In genomic region chr7:80027636-80028417, GRCm38 (mm10) we compare ENCODE assay signal across 8 mouse cellular contexts. TPM values are rescaled to one million over a fixed set of nuclear protein-coding genes. Genes with fewer than 3 reads are reported as not detected.
A peak's percentile ranks its signal among the peaks of the same experiment; 100 is the strongest.
DNase-seq lines count a peak whose midpoint lies in the region; ATAC-seq and TF ChIP-seq lines count a peak whose summit lies in the region.

No protein-coding gene starts in this region.

- peak overlapping the region; percentile 73; the same call in 1 of the 2 replicates for H3K27ac ChIP-seq in forebrain, embryonic 13.5 days
- peak overlapping the region; percentile 89; the same call in 1 of the 2 replicates for H3K27ac ChIP-seq in intestine, embryonic 14.5 days (ENCODE audit: low read depth)
- peak overlapping the region; percentile 93 for H3K27ac ChIP-seq in liver, embryonic 15.5 days (replicated peaks)
- peak overlapping the region; percentile 52; the same call in 1 of the 2 replicates for H3K27ac ChIP-seq in olfactory bulb, adult 2 months (ENCODE audit: insufficient read depth, low read depth, low read length)

- ATAC-seq in forebrain, embryonic 13.5 days, result no peak
- no peak for ATAC-seq in intestine, embryonic 14.5 days (replicated peaks; ENCODE audit: low FRiP score, low TSS enrichment, low read depth)
- no peak for ATAC-seq in liver, embryonic 15.5 days (ENCODE audit: insufficient read depth)
- ATAC-seq in megakaryocyte progenitor cell, adult 5-6 weeks (replicated peaks; ENCODE audit: poor library complexity), result no peak

- 3% methylated on average over 23 of the region's 23 CpGs for WGBS in forebrain, embryonic 13.5 days
- WGBS in intestine, embryonic 14.5 days, result 10% methylated on average over 23 of the region's 23 CpGs
- WGBS in liver, embryonic 15.5 days (ENCODE audit: insufficient replicate concordance), result 4% methylated on average over 23 of the region's 23 CpGs
- WGBS in olfactory bulb, adult 2 months, result 16% methylated on average over 23 of the region's 23 CpGs

- peak overlapping the region; percentile 89 for H3K4me2 ChIP-seq in forebrain, embryonic 13.5 days
- H3K4me2 ChIP-seq in intestine, embryonic 14.5 days (ENCODE audit: low read length), result peak overlapping the region; percentile 84
- H3K4me2 ChIP-seq in liver, embryonic 15.5 days, result peak overlapping the region; percentile 94

- no peak for TF ChIP-seq POLR2A in olfactory bulb, adult 2 months (IDR thresholded peaks at IDR 0.05; ENCODE audit: insufficient read depth, low read depth, low read length)

- no peaks in the 10 kb centered on the region; the same call in 1 of the 2 replicates for H3K9me3 ChIP-seq in forebrain, embryonic 13.5 days (replicated peaks)
- H3K9me3 ChIP-seq in intestine, embryonic 14.5 days (ENCODE audit: control insufficient read depth, low read length), result no peaks in the 10 kb centered on the region
- H3K9me3 ChIP-seq in liver, embryonic 15.5 days (replicated peaks), result no peaks in the 10 kb centered on the region

- peak overlapping the region; percentile 93 for H3K9ac ChIP-seq in forebrain, embryonic 13.5 days
- H3K9ac ChIP-seq in intestine, embryonic 14.5 days (ENCODE audit: low read length), result peak overlapping the region; percentile 90
- H3K9ac ChIP-seq in liver, embryonic 15.5 days, result peak overlapping the region; percentile 70

- TF ChIP-seq CTCF in olfactory bulb, adult 2 months (IDR thresholded peaks at IDR 0.05; ENCODE audit: insufficient read depth, low read depth, low read length), result no peak

- H3K27me3 ChIP-seq in forebrain, embryonic 13.5 days, result no peaks in the 10 kb centered on the region
- no peaks in the 10 kb centered on the region for H3K27me3 ChIP-seq in intestine, embryonic 14.5 days (replicated peaks; ENCODE audit: control insufficient read depth, insufficient read depth, low read length)
- peaks cover 54% of the 10 kb centered on the region for H3K27me3 ChIP-seq in liver, embryonic 15.5 days

- DNase-seq in A20 (ENCODE audit: low read depth, low spot score) (peak; percentile 84), NIH3T3 (ENCODE audit: low read depth) (peak; percentile 22)
- DNase-seq in intestine, embryonic 14.5 days (ENCODE audit: low spot score), result peak; percentile 74
- DNase-seq in layer of hippocampus, adult 9-10 months (ENCODE audit: low spot score), result no peak

- H3K36me3 ChIP-seq in forebrain, embryonic 13.5 days (ENCODE audit: poor library complexity, severe bottlenecking), result peaks cover 5% of the 10 kb centered on the region; the same call in 1 of the 2 replicates
- H3K36me3 ChIP-seq in intestine, embryonic 14.5 days (ENCODE audit: control insufficient read depth, insufficient read depth, low read length), result no peaks in the 10 kb centered on the region
- H3K36me3 ChIP-seq in liver, embryonic 15.5 days (replicated peaks), result no peaks in the 10 kb centered on the region

- peaks cover 61% of the 10 kb centered on the region for H3K4me1 ChIP-seq in forebrain, embryonic 13.5 days
- H3K4me1 ChIP-seq in intestine, embryonic 14.5 days (replicated peaks; ENCODE audit: control insufficient read depth, insufficient read depth, low read length), result peaks cover 28% of the 10 kb centered on the region
- H3K4me1 ChIP-seq in liver, embryonic 15.5 days (replicated peaks), result peaks cover 74% of the 10 kb centered on the region
- H3K4me1 ChIP-seq in olfactory bulb, adult 2 months (ENCODE audit: control insufficient read depth, insufficient read depth, low read length), result peaks cover 41% of the 10 kb centered on the region

- H3K4me3 ChIP-seq in forebrain, embryonic 13.5 days, result peak overlapping the region; percentile 82
- peak overlapping the region; percentile 66 for H3K4me3 ChIP-seq in intestine, embryonic 14.5 days (ENCODE audit: low read depth, low read length)
- H3K4me3 ChIP-seq in liver, embryonic 15.5 days (replicated peaks), result peak overlapping the region; percentile 72
- peak overlapping the region; percentile 57 for H3K4me3 ChIP-seq in olfactory bulb, adult 2 months (ENCODE audit: insufficient read depth, low read depth, low read length)

RNA-seq across cellular contexts. Expression of gene Zfp710, which starts 3.2 kb away (rescaled TPM):
- polyA plus RNA-seq in forebrain, embryonic 13.5 days (2015; fragmentation: Nextera tagmentation; extraction: Ambion mirVana), result 20.6 and 23.1 TPM in 2 replicates
- polyA plus RNA-seq in intestine, embryonic 14.5 days (2014; fragmentation: Nextera tagmentation; extraction: Ambion mirVana), result 16.9 and 18.9 TPM in 2 replicates
- polyA plus RNA-seq in liver, embryonic 15.5 days (2015; fragmentation: Nextera tagmentation; extraction: Ambion mirVana), result 5.6 and 7.4 TPM in 2 replicates
- not detected in 2 replicates for polyA plus RNA-seq in olfactory bulb, adult 2 months (2012; ENCODE audit: insufficient read depth, insufficient read length, low replicate concordance, missing spikeins)
- total RNA-seq in megakaryocyte progenitor cell, adult 5-6 weeks (2015), result 18.9 and 19.3 TPM in 2 replicates
- 22.7 and 23.6 TPM in 2 replicates for total RNA-seq in megakaryocyte progenitor cell, adult 5-6 weeks (2017)
